Mouse (Mus musculus) kidney, postnatal 0 days (tissue): ENCODE results near the gene Lrig1. TPM values are rescaled to one million over a fixed set of nuclear protein-coding genes. Genes with fewer than 3 reads are reported as not detected.

ENCODE experiments used
- ATAC-seq: fragments of 200-750 bp; cut with Nextera tagmentation; replicated peaks from 2 replicates; pipeline ENCODE4 v1.8.0; 2017; ENCODE audit warnings: low read depth, moderate number of reproducible peaks, moderate TSS enrichment, moderate library complexity; ENCODE audit not compliant: low FRiP score
- DNase-seq: peaks from one replicate; pipeline ENCODE4 v3.0.0-alpha.2; 2016; ENCODE audit warnings: low spot score
- H3K27ac ChIP-seq: fragments of 300-500 bp; sonication (generic); 2 replicates; pipeline ENCODE4 v1.5.1; 2014; ENCODE audit warnings: mild to moderate bottlenecking
- H3K27me3 ChIP-seq: fragments of 300-500 bp; sonication (generic); 2 replicates; pipeline ENCODE4 v1.6.1; 2014; ENCODE audit warnings: low read length, mixed read lengths; ENCODE audit not compliant: insufficient read depth
- H3K36me3 ChIP-seq: fragments of 300-500 bp; sonication (generic); 2 replicates; pipeline ENCODE4 v1.6.1; 2014; ENCODE audit warnings: low read length, mixed read lengths; ENCODE audit not compliant: insufficient read depth
- H3K4me1 ChIP-seq: fragments of 300-500 bp; sonication (generic); replicated peaks from 2 replicates; pipeline ENCODE4 v1.6.1; 2014; ENCODE audit warnings: antibody characterized with exemption, low read length, mixed read lengths; ENCODE audit not compliant: insufficient read depth
- H3K4me2 ChIP-seq: fragments of 300-500 bp; sonication (generic); 2 replicates; pipeline ENCODE4 v1.6.1; 2014; ENCODE audit warnings: mild to moderate bottlenecking, low read length, moderate library complexity, mixed read lengths
- H3K4me3 ChIP-seq: fragments of 300-500 bp; sonication (generic); replicated peaks from 2 replicates; pipeline ENCODE4 v1.5.1; 2014; ENCODE audit warnings: low read depth, low read length
- H3K9ac ChIP-seq: fragments of 300-500 bp; sonication (generic); 2 replicates; pipeline ENCODE4 v1.6.1; 2014; ENCODE audit warnings: low read depth, low read length
- H3K9me3 ChIP-seq: fragments of 300-500 bp; sonication (generic); replicated peaks from 2 replicates; pipeline ENCODE4 v1.6.1; 2016; ENCODE audit warnings: low read length, inconsistent platforms, mixed read lengths
- CTCF ChIP-seq: IDR thresholded peaks from 2 replicates; pipeline ENCODE4 v1.5.1; 2016; ENCODE audit warnings: antibody characterized with exemption, low read depth, mild to moderate bottlenecking, moderate library complexity
- WGBS: fragments of 180-500 bp; shearing (Covaris S2); extraction: QIAGEN DNeasy Blood & Tissue Kit; methylation state at CpG from one replicate; pipeline ENCODE4 v1.1.7; 2014; 5-methylcytosine and 5-hydroxymethylcytosine counted together
- polyA plus RNA-seq: library from polyadenylated mRNA; unstranded; fragments of >200 nt; fragmentation: Nextera tagmentation; extraction: Ambion mirVana; gene quantifications from 2 replicates; pipeline ENCODE4 v1.2.1, GENCODE M21; 2015

Lrig1 gene
- polyA plus RNA-seq, 1 experiment from 2014 or later: 8.3 TPM

DNA sequence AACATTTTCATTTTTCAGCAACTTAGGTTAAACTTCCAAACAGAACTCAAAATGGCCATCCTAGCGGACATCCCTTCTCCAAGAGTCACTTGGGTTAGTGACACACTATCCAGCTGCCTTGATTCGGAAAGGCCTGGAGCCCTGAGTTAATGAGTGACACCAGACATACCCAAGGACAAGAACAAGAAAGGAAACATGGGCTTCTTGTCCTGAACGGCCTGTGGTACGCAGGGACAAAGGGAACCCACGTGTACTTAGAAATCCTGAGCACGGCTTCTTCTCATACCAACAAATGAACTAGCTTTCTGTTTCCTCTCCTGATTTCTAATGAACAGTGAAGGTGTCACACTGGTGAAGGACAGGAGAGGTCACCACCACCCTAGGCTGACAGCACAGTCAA is 85.6 kb downstream of the Lrig1 start:
- WGBS: 70% methylated on average over 6 of the region's 6 CpGs
- no peak overlapping the region for H3K9ac ChIP-seq
- H3K36me3 ChIP-seq: peaks cover 28% of the 10 kb centered on the region
- no peaks in the 10 kb centered on the region for H3K27me3 ChIP-seq
- 0 out of 2 replicates have a peak, but pooled peaks cover 3% of the 10 kb centered on the region for H3K4me1 ChIP-seq
- H3K4me2 ChIP-seq: no peak overlapping the region
- ATAC-seq (no peak), DNase-seq (no peak)
- no peak overlapping the region for H3K4me3 ChIP-seq
- H3K27ac ChIP-seq: peak overlapping the region; percentile 60; the same call in 1 of the 2 replicates
- no peaks in the 10 kb centered on the region for H3K9me3 ChIP-seq
- TF ChIP-seq CTCF: no peak

DNA sequence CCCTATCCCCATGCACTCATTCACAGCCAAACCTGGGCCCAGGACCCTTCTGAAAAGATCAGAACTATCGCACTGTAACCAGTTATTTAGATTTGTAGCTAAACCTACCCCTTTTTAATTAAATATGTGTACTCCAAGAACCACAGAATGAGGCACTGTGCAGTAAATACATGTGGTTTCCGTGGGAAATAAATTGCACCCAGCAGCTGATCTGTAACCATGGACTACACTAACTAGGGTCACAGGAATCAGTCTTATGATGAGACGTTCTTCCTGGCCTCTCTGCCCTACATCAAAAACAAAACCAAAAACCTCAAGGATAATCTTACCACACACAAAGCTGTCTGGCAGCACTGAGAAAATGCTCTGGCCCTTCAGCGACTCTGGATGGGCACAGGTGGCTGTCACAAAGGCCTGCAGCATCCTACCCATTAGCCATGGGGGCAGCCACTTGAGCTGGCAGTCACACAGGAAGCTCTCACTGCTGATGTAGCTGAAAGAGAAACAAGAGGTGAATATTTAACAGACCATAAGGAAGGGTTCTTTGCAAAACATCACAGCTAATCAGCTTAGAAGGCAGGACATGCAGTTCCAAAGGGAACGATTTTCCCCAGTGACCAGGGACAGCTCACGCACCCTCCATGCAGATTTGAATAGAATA is 86.6 kb downstream of the Lrig1 start:
- ATAC-seq: peak; percentile 50; the same call in 1 of the 2 replicates
- H3K27ac ChIP-seq: peak overlapping the region; percentile 60
- H3K27me3 ChIP-seq: no peaks in the 10 kb centered on the region
- no peak for DNase-seq
- H3K9ac ChIP-seq: no peak overlapping the region
- WGBS: 38% methylated on average over 6 of the region's 6 CpGs
- H3K36me3 ChIP-seq: peaks cover 31% of the 10 kb centered on the region
- H3K9me3 ChIP-seq: no peaks in the 10 kb centered on the region
- H3K4me1 ChIP-seq: 0 out of 2 replicates have a peak, but pooled peaks cover 3% of the 10 kb centered on the region
- no peak for TF ChIP-seq CTCF
- no peak overlapping the region for H3K4me3 ChIP-seq
- H3K4me2 ChIP-seq: no peak overlapping the region

DNA sequence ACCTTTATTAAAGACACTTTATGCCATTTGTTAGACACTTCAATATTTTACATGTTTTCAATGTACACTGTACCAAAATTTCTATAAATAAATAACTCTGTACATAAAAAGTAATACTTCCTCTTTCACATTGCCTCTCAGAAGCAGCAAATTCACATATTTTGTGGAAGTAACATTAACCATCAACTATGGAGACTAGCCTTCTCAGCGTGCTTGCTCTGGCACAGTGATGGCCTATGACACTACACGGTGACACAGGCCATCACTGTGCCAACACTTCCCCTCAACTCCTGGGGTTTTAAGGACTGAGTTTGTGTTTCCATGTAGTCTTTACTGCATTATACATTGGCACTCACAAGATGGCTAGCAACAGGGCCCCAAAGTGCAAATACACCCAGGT is 95.4 kb downstream of the Lrig1 start:
- H3K4me2 ChIP-seq: no peak overlapping the region
- no peak for TF ChIP-seq CTCF
- H3K9ac ChIP-seq: no peak overlapping the region
- no peak for ATAC-seq
- no peak overlapping the region for H3K4me3 ChIP-seq
- DNase-seq: no peak
- 83% methylated on average over 2 of the region's 2 CpGs for WGBS
- H3K9me3 ChIP-seq: no peaks in the 10 kb centered on the region
- no peak overlapping the region; the same call in 1 of the 2 replicates for H3K27ac ChIP-seq
- peaks cover 24% of the 10 kb centered on the region for H3K36me3 ChIP-seq
- peaks cover 5% of the 10 kb centered on the region; the same call in 1 of the 2 replicates for H3K4me1 ChIP-seq
- H3K27me3 ChIP-seq: no peaks in the 10 kb centered on the region

DNA sequence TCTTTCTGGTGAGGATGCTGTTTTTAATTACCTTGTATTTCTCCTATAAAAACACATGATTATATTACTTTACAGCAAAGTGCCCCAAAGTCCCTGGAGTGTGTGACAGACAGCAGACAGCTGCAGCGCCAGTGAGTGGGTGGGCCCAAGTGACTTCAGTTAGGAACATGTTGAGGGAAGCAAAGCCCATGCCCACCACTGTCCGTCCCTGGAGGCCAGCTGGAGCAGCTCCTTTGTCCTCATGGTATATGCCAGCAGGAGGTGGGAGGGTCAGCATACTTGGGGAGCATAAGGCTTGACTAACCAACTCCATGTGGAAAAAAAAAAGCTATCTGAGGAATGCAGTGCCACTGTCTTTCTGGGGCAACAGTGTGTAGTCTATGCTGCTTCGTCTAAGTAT is 95.9 kb downstream of the Lrig1 start:
- peak; percentile 60 for ATAC-seq
- no peak overlapping the region for H3K4me2 ChIP-seq
- peak overlapping the region; percentile 62; the same call in 1 of the 2 replicates for H3K27ac ChIP-seq
- peak; percentile 73 for DNase-seq
- TF ChIP-seq CTCF: no peak
- H3K9me3 ChIP-seq: no peaks in the 10 kb centered on the region
- H3K27me3 ChIP-seq: no peaks in the 10 kb centered on the region
- peaks cover 5% of the 10 kb centered on the region; the same call in 1 of the 2 replicates for H3K4me1 ChIP-seq
- H3K9ac ChIP-seq: no peak overlapping the region
- peaks cover 21% of the 10 kb centered on the region for H3K36me3 ChIP-seq
- no peak overlapping the region for H3K4me3 ChIP-seq
- WGBS: 51% methylated on average over 3 of the region's 3 CpGs

DNA sequence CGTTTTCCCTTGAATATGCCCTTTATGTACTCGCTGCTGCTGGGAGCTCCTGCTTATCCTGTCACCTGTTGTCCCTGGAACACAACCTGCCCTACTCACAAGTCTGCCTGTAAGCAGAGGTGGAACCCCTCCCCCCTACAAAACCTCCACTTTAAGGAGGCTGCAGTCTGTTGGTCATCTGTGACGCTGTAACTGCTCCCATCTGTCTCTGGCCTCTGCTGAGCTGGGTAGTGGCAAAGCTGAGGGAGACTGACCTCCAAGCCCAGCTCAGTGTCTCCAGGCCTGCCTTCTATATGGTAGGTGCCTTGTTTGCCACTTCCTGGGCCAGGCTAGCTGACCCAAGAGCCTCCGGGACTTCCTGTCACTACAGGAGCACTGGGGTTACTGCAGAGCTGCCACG is 98.1 kb downstream of the Lrig1 start:
- Histone ChIP-seq H3K9ac (0 out of 2 replicates have a peak overlapping the region, but pooled peaks have one; percentile 8), H3K27ac (no peak overlapping the region), H3K4me3 (no peak overlapping the region), H3K36me3 (peaks cover 10% of the 10 kb centered on the region; the same call in 1 of the 2 replicates), H3K4me1 (peaks cover 5% of the 10 kb centered on the region; the same call in 1 of the 2 replicates), H3K4me2 (no peak overlapping the region), H3K27me3 (no peaks in the 10 kb centered on the region), H3K9me3 (no peaks in the 10 kb centered on the region)
- WGBS: 44% methylated on average over 5 of the region's 5 CpGs
- ATAC-seq: peak; percentile 50
- TF ChIP-seq CTCF: no peak
- DNase-seq: peak; percentile 58

DNA sequence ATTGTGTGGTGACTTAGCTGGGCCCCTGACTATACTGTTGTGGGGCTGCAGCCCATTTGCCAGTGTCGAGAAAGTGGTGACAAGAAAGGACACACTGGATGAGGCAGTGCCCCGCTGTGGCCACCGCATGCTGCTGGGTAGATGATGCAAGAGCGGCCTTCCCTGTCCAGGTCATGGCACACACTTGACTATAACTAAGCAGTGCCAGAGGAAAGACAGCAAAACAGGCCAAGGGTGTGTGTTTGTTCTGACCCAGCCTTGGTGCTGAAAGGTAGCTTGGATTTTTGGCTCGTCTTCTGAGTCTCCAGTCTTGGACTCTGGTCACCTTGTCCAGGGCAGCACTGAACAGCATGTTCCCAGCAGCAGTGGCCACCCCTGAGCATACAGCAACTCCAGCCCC is 98.9 kb downstream of the Lrig1 start:
- Histone ChIP-seq H3K4me3 (no peak overlapping the region), H3K27ac (no peak overlapping the region), H3K4me1 (peaks cover 5% of the 10 kb centered on the region; the same call in 1 of the 2 replicates), H3K4me2 (no peak overlapping the region), H3K9me3 (no peaks in the 10 kb centered on the region), H3K36me3 (peaks cover 6% of the 10 kb centered on the region; the same call in 1 of the 2 replicates), H3K9ac (no peak overlapping the region), H3K27me3 (no peaks in the 10 kb centered on the region)
- no peak for DNase-seq
- no peak for ATAC-seq
- no peak for TF ChIP-seq CTCF
- WGBS: 67% methylated on average over 5 of the region's 5 CpGs
